Mouse (Mus musculus) right cerebral cortex, postnatal 36 days (tissue): ENCODE results near the gene Btbd7.

Source experiments
- DNase-seq, 2 experiments: peaks; one replicate each; pipeline ENCODE4 v3.0.0; 2022; ENCODE audit warnings: low spot score in 2 of 2, mixed read lengths in 1 of 2

Gene Btbd7

DNA sequence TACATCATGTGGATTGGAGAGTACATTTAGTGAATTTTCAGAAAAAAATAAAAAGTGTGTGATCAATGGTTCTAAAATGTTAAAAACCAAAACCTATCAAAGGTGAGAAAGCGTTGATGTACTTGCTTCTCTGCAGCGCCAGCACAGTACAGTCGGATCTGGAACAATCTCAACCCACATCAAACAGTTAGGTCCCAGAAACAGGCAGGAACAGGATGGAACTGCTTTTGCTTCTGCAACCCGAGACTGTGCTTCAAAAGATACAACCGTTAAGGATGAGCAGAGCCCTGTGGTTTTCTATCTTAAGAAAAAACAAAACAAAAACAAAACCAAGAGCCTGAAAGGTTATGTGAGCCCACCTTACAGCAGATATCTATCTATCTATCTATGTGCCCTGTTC is 95.4 kb downstream of the Btbd7 start:
- no peak for DNase-seq

- no peak for DNase-seq
These were observed 98.8 kb downstream of the Btbd7 start for GRCm38 (mm10) chr12:102779452-102779851.

- DNase-seq = no peak
These were observed 100.1 kb downstream of the Btbd7 start for GRCm38 (mm10) chr12:102778151-102778550.

DNA sequence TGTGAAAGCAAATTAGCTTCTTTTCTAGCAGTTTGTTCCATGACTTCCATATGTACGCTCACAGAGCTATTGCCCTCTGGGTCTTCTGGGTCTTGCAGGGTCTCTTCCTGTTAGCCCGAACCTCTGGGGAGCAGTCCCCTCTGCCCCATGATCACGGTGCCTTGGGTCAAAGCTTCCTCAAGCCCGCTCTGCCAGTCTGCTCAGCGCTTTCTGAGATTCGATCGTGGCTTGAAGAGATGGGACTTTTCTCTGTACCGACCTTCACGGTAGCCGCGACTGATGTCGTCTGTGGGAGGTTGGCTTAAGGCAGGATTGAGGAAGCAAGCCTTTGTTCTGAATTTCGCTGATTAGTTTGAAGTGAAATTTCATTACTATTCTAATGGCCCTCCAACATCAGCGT is 102.2 kb downstream of the Btbd7 start:
- no peak for DNase-seq

- no peak for DNase-seq
These were observed 105.6 kb downstream of the Btbd7 start for GRCm38 (mm10) chr12:102772676-102773075.

DNA sequence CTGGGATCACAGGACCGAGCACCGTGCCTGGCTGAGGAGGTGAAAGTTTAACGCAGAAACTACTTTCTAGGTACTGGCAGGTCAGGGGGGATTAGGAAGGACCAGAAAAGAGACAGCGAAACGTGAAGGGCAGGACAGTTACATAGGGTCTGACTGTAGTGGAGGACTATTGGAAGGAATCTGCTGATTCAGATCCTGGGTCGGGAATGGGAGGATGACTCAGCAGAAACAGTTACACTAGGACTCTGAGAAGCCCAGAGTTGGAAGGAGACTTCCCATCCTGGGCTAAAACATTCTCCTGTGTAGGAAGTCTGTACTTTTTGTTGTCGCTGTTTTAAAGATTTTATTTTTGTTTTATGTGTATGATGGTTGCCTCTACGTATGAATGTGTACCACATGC is 106.7 kb downstream of the Btbd7 start:
- no peak for DNase-seq

DNA sequence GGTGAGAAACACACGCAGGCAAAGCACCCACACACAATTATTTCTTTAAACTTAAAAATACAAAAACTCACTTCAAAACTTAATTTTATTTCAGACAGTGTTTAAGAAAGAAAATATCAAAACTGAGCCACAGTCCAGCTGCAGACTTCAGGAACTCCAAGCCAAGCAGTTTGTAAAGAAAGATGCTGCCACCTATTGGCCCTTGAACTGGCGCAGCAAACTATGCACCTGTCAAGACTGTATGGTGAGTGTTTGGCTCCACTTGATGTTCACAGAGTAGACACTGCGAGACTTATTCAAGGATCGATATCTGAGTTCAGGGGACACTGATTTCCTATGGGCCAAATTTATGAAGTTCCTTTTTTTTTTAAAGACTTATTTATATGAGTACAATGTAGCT is 109.3 kb downstream of the Btbd7 start:
- DNase-seq = no peak

GRCm38 (mm10) chr12:102763696-102764095 is 114.6 kb downstream of the Btbd7 start:
- no peak for DNase-seq

DNA sequence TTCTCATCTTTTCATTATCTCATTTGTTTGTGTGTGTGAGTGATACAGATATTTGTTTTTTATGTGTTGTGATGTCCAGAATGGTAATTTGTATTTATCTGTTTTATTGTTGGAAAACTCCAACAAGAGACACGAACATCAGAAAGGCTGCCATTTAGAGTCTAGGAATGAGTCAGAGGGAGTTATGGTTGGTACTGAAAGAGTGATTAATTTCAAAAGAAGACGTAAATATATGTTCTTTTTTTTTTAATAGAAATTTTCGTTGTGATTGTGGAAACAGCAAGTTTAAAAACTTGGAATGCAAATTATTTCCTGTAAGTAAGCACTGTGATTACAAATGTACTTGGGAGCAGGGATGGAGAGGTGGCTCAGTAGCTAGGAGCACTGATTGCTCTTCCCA is 116.6 kb downstream of the Btbd7 start:
- no peak for DNase-seq

- DNase-seq = no peak
These were observed 119.3 kb downstream of the Btbd7 start for GRCm38 (mm10) chr12:102758936-102759335.

GRCm38 (mm10) chr12:102758403-102758756 is 119.9 kb downstream of the Btbd7 start, which contains the start of gene Gm20604:
TSS of gene Gm20604 (minus strand) at chr12:102758672.
- no peak for DNase-seq

DNA sequence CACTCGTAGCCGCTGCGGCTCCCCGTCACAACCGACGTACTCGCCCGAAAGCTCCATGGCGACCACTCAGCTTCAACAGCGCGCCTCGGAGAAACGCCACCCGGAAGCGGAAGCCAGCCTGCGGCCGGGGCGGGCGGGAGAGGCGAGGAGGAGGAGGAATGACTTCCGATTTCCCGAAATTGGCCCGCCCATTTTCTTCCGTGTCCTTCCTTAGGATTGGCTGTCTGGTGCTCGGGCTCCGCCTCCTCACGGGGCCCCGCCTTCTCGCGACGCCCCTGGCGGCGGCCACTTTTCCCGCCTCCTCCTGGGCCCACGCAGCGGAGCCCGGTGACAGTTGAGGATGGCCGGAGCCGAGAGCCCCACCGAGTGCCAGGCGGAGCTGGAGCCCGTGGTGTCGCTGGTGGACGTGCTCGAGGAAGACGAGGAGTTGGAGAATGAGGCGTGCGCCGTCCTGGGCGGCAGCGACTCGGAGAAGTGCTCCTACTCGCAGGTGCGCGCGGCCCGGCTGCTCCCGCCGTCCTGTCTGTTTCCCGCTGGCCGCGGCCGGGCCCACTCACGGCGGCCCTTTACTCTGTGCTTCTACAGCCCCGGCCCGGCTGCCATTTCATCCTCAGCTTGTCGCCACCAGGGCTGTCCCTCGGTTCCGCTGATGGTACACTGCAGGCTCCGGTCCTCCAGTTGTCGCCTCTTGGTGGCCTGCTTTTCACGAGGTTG is 120.4 kb downstream of the Btbd7 start, which contains the start of the genes Gm28051, Gon7 and Ubr7:
Gm28051 (minus strand) TSS at position 77 of the 714 bp plus-strand sequence.
Gon7 (minus strand) TSS at position 115 of the 714 bp plus-strand sequence.
Ubr7 (plus strand) TSS at position 279 of the 714 bp plus-strand sequence.
- peak; percentile 93 to 96 for DNase-seq

DNA sequence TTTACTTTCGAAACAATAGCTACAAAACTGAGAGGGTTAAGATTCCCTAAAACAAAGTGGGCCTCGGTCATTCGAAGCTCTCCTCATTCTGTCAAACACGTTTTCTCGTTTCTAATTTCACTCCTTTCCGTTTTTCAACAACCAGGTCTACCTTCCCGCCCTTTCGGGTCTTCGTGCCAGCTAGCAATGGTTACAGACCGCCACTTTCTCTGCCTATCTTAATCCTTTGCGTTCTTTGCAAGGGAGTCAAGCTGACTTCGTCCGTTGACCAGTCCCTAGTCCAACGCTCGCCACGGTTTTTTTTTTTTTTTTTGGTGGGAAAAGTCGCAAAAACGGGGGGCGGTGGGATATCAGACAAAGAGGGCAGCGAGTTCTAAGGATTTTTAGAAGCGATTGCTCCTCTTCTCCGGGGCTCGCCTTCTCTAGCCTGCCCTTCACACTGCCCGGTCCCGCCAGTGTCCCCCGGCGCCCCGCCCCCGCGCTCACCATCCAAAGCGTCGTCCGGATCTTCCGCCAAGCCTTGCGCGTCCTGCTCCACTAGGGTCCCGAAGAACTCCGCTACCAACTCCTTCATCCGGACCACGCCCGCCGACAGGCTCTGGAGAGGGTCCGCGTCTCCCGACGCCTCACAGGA is 121.1 kb downstream of the Btbd7 start:
- no peak for DNase-seq

DNA sequence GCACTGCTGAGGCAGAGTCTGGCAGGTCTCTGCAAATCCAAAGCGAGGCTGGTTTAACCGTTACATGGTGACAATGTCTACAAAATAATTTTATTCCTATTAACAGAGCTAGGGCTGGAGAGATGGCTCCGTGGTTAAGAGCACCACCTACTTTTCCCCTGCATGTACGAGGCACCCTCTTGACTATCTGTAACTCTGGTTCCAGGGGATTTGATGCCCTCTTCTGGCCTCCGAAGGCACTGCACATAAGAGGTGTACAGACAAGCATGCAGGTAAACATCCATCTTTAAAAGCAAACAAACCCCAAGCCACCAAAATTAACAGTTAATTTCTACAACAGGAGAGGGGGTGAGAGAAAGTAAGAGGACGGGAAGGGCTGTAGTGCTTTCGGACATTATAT is 122.0 kb downstream of the Btbd7 start:
- DNase-seq = no peak

DNA sequence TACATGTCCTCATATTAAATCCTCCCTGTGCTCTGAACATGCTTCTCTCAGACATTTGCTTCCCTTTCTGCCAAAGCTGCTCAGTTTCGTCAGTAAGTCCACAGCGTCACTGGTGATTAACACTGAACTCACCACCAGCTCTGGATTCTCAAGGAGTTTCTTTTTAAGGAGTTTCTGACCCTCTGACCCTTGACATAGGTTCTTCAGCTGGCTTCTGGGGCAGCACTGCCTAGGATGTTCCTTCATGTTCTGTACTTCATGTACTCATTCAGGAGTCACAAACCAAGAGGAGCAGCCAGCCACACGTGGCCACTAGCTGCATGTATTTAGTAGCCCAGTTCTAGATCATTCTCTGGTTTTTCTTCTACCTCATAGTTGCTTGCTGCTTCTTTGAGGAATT is 130.0 kb downstream of the Btbd7 start:
- DNase-seq = no peak

DNA sequence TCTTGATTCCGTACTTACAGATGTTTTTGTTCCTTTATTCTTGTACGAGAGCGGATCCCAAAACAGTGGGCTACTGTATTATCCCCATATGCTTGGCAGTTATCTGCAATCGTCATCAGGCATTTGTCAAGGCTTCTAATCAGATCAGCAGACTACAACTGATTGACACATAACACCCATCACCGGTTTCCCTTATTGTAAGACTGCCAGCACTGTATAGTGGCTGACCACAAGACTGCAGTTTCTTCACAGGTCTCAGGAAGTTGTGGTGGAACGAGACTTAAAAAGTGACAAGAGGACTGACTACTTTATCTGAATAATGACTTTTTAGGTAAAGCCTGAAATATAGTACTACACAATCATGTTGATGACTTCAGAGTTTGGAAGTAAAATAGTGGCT is 133.4 kb downstream of the Btbd7 start:
- DNase-seq = no peak

DNA sequence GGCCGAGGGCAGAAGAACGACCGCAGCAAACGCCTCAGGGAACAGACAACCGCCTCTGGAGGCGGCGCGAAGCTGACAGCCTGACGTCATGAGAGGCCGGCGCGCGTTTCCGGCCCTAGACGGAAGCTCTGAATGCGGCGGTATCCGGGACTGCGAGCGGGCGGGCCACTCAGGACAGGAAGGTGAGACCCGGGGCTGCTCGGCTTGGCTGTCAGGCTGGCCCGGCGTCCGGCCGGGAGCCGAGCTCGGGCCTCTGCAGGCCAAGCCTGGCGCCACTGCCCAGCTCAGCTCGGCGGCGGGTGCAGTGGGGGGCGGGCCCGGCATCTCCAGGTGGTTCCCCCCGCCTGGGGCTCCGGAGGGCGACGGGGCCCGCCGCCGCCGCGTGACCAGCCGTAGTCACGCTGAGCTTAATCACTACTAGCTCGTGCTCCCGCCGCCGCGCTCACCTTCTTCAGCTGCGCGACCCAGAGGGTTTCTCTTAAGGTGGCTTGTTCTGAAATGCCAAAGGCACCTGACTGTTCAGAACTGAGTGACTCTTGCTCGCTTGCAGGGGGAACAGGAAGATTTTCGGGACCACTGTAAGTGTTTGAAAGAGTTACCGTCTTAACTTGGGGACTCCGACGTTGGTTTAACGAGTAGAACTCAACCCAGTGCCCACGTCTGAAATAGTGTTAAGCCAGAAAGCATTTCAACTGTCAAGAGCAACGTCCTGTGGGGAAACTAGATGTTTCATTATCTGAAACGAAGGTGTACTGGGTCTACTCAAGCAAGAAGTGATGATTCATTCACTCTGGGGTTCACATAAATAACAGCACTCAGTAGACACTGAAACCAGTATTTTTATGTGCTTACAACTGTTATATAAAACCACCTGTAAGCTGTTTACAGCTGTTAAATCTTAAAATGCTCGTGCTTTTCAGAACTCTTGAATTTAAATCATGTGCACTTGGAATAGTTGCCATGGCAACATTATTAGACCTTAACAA is 134.4 kb downstream of the Btbd7 start, which contains the start of the genes Moap1 and Tmem251:
Moap1 (minus strand) TSS at position 73 of the 986 bp plus-strand sequence.
Tmem251 (plus strand) TSS at position 174 of the 986 bp plus-strand sequence.
- DNase-seq = peak; percentile 89 to 91

- no peak for DNase-seq
These were observed 135.2 kb downstream of the Btbd7 start for GRCm38 (mm10) chr12:102743036-102743588.

- no peak for DNase-seq
These were observed 136.2 kb downstream of the Btbd7 start for GRCm38 (mm10) chr12:102742056-102742455.

- no peak for DNase-seq
These were observed 138.0 kb downstream of the Btbd7 start for GRCm38 (mm10) chr12:102740285-102740684.

DNA sequence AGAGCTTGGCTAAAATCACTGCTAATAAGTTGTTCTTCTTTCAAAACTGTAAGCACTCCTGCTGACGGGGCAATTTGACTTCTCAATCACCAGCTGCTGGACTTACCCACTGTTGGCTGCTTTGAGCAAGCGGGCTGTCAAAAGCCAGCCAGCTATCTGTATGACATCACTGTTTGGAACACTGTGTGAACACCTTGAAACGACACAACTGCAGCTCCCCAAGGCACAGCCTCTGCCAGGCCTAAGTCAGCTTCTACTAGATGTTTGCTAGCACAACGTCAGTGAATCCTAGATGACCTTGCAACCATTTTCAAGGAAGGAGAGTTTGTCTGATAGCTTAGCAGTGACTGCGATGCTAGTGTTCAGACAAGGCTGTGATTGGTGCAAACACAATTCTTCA is 139.2 kb downstream of the Btbd7 start:
- DNase-seq = no peak

DNA sequence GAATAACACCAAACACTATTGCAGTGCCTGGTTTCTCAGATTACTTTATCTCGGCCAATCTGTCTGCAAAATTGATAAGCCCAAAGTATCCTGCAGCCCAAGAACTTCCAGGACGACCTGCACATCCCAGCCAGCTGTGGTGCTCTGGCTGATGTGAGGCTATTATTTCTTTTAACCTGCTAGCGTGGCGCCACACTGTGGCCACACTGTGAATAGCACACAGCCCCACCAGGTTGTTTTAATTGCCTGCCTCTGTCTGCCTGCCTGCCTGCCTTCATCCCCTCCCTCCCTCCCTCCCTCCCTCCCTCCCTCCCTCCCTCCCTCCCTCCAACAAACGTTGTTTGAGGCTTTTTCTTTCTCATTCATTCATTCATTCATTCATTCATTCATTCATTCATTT is 144.9 kb downstream of the Btbd7 start:
- DNase-seq = no peak
